Mouse (Mus musculus) spleen, adult 18-20 months (tissue): ENCODE results near the gene Fndc10.
"Not testable (repeated sequence)": the region's sequence is repeated elsewhere in the genome, so short reads cannot be mapped to it uniquely, and the experiment has no call there.

Experiments
- DNase-seq, 2 experiments: peaks; one replicate each; pipeline ENCODE4 v3.0.0; 2022; ENCODE audit warnings: mixed read lengths in 2 of 2

Fndc10 gene

DNA sequence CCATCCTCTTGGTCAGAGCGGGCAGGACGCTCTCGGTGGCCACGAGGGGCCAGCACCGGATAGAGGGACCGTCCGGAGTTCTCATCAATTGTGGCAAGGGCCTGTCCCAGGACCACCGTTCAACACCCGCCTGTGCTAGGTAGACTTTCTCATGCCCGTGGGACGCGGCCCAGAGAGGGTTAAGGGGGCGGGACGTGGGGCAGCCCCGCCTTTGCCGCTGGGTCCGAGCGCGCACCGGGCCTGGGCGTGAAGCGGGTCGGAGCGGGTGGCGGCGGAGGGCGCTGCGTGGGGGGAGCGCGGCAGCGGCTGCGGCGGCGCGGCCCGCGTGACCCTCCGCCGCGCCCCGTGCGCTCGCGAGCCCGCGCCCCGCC lies at the start of gene Fndc10:
Fndc10 (plus strand) TSS at position 232 of the 371 bp plus-strand sequence.
- DNase-seq: peak; percentile 48 to 73

DNA sequence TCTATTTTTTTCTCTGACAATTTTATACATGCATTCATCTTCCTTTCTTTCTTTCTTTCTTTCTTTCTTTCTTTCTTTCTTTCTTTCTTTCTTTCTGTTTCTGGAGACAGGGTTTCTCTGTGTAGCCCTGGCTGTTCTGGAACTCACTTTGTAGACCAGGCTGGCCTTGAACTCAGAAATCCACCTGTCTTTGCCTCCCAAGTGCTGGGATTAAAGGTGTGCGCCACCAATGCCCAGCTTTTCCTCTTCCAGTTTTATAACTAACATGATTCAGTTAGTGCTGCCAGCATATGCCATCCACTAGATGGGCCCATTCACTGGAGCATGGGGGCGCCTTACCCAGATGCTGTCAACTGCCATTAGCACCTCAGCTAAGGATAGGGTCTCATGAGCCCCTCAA lies 48.8 kb upstream of the Fndc10 start, which contains the start of gene Gm10563:
Gm10563 (minus strand) TSS at position 101 of the 400 bp plus-strand sequence.
- DNase-seq: not testable (repeated sequence)

DNA sequence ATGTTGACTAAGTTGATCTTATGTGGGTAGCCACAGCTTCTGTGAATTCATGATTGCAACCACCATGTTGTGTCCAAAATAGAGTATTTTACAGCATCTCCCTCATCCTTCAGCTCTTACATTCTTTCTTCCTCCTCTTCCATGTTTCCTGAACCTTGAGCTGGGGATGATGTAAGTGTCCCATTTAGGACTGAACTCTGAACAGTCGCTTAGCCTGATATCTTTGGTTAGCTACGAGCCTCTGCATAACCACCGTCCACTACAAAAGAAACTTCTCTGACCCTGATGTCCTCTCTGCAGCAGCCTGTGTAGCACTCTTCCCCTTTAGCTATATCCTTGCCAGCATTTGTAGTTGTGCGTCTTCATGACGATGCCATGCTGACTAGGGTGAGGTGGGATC lies 48.4 kb upstream of the Fndc10 start:
- DNase-seq: no peak

DNA sequence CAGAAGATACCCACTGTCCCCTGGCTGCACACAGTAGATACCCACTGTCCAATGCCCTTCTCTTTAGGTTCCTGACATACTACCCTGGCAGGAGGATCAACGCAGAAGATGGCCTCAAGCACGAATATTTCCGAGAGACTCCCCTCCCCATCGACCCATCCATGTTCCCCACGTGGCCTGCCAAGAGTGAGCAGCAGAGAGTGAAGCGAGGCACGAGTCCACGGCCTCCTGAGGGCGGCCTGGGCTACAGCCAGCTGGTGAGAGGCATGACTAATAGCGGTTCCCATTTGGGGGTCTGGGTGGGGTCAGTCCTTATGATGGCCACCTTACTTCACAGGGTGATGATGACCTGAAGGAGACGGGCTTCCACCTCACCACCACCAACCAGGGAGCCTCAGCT lies 44.8 kb upstream of the Fndc10 start:
- no peak for DNase-seq

DNA sequence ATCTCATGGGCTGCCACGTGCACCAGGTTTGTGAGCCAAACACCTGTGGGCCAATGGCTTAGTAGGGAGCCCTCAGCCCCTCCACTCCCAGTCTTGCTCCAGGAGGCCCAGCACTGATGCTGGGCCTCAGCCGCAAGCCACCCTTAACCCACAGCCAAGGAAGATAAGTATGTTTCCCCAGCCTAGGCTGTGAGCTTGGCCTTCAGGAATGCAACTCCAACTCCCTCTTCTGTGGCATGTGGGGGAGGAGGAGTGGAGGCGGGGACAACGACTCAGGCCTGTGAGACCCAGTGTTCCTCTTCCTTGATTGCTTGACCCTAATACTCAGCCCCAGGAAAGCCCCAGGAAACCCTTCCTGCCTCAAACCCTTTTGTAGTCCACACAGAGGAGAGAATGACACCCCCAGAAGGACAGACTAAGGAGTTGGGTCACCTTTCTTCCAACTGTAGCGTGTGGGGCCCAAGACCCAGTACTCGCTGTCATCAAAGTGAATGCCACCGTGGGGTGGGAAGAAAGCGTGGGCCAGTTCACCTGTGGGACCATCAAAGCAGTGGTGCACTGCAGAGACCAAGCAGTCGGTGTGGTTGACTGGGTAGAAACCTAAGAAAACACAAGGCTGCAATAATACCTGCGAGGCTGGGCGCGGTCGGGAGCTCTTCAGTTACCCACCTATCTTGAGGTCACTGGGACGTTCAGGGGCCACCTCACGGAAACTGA lies 42.4 kb upstream of the Fndc10 start:
- no peak for DNase-seq

DNA sequence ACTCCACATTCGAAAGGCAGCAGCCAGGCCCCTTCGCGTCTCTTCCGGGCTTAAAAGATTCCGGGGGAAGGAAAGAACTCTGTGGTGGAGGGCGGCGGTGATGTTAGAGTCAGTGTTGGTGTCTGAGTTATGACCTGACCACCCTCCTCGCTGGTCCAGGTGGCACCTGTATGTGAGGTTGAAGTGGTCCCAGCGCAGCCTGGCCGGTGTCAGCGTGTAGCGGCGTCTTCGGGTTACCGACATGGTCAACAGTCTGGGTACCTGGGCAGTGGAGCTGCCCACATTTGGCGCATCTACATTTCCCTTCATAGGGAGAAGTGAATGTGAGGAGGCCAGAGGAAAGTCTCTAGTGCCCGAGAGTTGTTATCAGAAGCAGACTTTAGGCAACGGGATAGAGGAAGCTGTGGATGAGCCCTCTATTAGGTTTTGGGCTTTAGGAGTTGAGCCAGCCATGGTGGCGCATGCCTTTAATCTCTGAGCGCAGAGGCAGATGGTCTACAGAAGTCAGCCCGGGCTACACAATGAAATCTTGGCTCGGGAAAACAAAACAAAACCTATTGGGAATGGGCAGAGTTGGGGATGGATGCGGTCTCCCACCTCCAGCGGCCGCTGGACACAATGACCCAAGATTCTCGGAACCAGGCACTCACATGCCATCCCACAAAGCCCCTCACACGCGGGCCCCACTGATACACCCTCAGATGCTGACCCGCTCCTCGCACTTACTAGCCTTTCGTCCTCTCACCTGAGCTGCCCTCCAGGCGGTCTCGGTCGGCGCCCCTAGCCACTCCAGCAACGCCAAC lies 41.7 kb upstream of the Fndc10 start:
- DNase-seq: no peak

DNA sequence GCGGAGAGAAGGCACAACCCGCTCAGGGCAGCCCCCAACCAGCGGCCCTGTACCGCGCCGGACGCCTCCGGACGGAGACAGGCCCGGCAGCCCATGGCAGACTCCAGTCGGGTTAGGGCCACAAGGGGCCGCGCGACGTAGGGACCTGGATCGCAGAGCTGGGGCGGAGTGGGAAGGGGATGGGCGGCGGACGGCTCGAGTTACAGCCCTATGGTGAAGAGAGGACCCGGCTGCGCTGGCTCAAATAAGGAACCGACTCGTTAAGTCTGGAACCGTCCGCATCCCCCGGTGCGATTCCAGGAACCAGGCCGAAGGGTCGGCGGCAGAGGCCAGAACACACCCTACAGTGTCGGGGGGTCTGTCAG lies 41.1 kb upstream of the Fndc10 start, which contains the start of gene Mmp23:
Mmp23 (minus strand) TSS at position 299 of the 365 bp plus-strand sequence.
- DNase-seq: no peak

DNA sequence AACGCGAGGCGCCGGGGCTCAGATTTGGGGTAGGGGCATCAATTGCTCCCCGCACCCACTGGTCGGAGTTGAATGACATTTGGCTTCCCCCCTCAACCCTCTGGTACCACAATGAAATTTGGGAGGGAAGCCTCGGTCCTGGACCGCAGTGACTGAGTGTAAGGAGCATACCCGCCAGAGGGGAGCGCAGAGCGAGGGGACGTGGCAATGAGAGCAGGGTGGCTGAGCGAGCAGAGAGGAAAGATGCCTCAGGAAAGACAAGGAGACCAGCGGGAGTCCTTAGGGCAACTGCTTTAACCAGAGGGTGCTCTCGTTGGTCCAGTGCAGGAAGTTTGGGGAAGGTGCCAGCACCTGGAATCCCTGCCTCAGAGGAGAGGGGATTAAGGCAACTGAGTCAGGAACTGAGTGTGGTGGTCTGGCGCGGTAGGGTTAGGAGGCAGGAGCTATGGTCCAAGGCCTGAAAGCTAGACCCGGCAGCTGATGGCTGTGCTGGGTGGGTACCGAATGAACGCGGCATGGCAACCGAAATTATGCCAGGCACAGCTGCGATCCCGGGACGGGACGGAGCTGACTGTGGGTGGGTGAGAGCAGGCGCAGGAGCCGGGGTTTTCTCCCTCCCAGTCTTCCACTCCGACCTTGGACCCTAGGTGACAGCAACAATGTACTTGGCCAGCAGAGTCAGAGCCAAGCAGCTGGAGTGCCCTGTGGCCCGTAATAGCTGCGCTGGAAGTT lies 40.5 kb upstream of the Fndc10 start:
- DNase-seq: no peak

DNA sequence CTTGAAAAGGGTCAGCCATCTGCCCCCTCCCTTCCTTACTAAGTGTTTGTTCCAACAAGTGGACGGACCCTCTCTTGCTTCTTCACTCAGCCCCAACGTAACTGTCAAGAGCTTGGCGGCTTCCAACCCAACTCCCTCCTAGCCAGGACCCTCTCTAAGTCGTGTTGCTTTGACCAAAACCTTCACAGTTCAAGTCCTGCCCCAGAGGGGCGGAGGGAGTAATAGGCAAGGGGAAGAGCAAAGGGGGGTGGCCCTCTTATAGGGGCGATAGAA lies 40.0 kb upstream of the Fndc10 start:
- DNase-seq: no peak

DNA sequence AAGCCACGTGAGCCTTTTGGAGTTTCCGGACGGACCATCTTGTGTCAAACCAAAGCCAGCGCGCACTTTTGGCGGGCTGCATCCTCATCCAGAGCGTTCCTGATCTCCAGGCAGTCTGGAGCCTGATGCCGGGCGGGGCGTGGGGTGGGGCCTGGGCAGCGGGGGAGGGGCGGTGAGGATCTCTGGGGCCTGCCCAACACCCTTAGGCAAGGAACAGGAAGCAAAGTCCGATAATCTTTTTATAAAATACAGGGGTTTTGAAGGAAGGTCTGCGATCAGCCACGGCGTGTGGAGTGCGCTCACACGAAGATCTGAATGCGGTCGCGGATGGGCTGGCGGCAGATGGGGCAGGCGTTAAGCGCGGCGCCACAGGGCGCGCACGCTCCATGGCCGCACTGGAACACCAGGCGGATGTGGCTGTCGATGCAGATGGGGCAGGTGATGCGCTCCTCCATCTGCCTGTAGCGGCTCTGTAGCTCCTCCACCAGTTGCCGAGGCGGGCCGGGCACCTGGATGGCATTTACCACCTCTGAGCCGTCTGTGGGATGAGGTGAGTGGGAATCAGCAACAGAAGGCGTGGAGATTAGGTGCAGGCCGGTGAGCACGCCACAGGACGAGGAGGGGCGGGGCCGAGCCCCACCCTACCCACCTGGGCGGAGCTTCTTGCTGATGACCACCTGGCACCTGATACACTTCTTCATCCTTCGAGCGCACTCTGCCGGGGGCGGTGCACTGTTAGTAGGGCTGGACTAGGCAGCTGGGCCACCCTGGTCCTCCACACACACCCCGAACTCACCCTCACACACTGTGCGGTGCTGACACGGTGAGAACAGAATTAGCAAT lies 39.5 kb upstream of the Fndc10 start:
- DNase-seq: peak in 1 of 2 experiments; percentile 35

DNA sequence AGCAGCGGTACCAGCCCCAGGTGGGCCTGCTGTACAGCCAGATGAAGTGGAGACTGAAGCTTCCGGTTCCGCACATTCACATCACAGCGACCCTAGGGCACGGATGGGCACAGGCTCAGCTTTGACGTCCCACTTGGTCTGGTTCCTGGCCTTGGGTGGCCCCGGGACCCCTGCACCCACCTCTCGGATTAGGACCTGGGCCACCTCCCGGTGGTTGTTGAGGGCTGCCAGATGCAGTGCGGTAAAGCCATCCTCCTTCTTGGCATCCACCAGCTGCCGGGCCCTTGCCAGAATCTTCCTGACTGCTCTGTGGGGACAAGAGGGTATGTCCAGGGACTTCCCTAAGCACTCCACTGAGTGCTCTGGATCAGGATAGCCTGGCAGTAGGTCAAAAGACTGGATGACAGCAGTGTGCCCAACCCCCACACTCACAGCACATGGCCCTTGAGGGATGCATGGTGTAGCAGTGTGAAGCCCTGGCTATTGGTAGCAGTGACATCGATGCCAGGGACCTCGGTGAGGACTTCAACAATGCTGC lies 37.9 kb upstream of the Fndc10 start:
- DNase-seq: no peak

DNA sequence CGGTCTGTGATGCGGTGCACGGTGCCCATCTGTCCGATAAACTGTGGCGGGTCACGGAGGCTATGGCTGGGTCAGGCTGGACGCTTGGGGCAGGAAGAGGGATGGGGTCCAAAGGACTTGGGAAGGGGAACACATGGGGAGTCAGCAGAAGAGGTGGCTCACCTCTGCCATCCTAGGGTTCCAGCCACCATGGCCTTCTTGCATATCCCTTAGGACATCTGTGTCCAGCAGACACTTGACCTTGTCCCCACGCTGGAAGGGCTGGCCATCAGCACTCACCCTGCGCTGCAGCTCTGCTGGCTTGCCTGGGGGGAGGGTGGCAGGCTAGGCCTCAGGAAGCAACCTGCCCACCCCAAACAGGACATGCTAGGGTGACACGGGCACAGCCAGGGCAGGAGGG lies 35.2 kb upstream of the Fndc10 start:
- no peak for DNase-seq

DNA sequence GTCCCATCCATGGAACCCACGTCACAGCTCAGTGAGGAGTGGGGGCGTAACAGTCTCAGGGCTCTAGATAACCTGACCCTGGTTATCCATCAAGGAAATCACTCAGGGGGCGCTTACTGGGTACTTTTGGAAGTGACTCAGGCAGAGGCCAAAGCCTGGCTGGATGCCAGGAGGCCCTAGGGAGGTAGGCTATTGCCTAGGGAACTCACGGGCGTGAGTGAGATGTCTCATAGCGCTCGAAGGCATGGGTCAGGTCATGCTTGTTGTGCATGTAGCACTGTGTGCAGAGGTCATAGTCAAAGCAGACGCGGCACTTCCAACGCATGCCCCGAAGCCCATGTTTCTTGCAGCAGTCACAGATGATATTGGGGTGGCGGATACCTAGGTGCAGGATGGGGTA lies 33.5 kb upstream of the Fndc10 start:
- no peak for DNase-seq

DNA sequence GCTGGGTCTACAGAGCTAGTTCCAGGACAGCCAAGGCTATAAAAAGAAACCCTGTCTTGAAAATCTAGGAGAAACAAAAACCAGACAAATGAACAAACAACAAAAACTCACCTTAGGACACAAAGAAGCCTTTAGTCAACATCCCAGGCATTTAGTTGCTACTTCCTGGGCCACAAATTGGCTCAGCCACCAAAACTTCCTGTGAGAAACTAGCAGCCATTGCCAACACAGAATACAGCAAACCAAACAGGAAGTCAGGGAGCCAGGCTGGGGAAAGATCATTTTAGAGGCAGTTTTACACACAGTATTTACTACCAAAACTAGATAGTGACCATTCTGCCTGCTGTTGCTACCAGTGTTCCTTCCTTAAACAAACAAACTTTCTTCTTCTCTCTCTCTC lies 27.2 kb upstream of the Fndc10 start:
- DNase-seq: no peak

DNA sequence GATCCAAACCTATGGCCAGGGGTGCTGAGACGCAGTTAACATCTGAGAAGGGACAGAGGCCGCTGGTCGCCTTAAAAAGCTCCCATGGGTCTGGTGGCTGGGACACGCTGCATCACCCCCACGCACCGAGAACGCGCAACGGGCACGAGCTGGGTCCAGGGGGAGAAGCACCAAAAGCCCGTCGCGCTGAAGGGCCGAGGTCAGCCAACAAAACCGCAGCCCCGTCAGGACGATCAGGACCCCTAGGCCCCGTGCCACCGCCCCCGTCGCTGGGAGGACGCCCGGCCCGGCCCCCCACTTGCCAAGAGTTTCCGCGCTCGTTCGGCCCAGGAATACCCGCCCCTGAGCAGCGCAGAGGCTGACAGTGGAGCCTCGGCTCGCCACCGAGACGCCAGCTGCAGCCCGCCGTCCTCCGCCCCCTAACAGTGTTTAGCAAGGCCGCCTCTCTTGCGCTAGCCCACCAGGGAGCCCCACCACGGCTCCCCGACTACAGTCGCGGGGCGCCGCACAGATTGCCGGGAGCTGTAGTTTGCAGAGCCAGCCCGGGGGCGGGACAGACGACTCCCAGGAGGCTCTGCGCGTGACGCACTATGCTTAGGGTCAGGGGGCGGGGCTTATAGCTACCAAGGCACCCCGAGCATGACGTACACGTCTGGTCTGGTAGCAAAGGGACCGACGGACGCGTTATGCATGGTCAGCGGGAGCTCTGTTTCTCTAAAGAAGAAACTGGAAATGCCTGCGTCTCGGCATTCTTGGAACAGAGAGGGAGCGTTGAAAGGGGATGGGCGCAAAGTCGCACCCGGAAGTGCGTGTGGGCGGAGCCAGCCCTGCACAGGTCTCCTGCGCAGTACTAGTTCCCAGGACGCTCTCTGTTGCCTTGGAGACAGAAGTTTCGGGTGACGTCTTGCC lies 25.2 kb upstream of the Fndc10 start, which contains the start of gene Mib2:
Mib2 (minus strand) TSS at position 510 of the 909 bp plus-strand sequence.
- DNase-seq: peak; percentile 92 to 96

DNA sequence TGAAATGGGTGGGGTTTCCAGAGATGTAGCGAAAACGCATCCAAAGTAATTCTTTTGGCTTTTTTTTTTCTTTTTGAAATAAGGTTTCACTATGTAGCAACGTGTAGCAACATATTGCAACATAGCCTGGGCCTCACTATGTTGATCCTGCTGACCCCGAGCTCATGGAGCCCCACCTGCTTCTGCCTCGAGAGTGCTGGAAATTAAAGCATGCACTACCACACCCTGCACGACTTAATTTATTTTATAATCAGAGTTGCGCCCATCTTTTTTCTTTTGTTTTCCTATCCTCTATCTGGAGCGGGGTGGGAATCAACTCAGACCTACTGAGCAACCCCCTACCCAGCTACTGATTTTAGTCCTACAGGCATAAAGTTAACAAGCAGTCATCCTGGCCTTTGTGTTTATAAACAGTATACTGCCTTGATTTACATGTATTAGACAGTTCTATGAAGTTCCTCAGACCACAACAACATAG lies 24.5 kb upstream of the Fndc10 start:
- DNase-seq: no peak

DNA sequence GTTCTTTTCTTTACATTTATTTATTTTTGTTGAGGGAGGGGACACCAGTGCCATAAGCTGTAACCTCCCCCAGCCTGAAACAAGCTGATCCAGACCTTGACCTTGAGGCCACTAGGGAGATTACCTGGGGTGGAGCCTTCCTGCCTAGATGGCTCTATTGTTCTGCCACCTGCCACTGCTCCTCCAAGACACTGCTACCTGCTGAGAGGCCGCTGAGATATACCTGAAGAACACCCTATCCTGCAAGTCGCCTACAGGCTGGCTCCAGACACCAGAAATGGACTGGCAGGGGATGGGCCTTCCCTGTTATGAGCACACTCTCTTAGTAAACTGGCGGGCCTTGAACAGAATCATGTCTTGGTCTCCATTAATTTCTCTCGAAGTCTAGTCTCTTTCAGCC lies 23.9 kb upstream of the Fndc10 start:
- not testable (repeated sequence) for DNase-seq

DNA sequence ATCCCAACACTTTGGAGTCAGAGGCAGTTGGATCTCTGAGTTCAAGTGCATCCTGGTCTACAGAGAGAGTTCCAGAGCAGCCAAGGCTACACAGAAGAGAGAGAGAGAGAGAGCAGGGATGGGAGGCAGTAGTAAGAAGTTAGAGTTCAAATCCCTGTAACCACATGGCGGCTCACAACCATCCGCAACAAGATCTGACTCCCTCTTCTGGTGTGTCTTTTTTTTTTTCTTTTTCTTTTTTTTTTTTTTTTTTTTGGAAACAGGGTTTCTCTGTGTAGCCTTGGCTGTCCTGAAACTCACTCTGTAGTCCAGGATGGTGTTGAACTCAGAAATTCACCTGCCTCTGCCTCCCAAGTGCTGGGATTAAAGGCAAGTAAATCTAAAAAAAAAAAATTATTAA lies 22.1 kb upstream of the Fndc10 start:
- no peak for DNase-seq

DNA sequence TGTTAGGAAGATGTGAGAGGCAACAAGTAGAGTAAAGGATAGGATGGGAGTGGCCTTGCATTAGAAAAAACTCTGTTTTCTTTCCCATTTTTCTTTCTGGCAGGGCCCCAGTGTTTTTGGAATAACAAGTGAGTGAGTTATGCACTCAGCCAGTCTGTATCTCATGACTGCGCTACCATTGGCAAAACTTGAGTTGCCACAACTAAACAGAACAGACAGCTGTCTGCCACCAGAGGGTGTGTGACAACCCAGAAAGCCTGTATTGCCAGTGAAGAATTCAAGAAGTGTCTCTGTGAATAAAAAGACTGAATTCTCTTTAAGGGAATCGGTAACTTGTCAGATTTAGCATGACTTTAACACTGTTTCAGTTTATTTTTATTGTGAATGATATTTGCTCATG lies 18.2 kb upstream of the Fndc10 start:
- no peak for DNase-seq

DNA sequence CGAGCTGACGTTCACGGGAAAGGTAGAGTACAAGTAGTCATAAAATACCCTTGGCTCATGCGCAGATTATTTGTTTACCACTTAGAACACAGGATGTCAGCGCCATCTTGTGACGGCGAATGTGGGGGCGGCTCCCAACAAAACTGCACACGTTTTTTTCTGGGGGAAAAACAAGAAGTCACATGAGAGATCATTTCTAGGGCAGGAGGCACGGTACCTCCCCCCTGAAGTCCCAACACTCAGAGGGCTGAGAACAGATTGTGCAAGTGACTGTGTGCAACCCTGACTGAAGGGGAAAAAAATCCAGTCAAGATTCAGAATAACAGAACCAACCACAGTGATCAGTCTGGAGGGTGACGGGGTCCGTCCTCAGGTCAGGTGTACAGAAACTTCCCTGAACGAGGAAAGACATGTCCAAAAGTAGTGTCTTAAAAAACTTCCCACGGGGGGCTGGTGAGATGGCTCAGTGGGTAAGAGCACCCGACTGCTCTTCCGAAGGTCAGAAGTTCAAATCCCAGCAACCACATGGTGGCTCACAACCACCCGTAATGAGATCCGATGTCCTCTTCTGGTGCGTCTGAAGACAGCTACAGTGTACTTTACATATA lies 10.4 kb upstream of the Fndc10 start:
- not testable (repeated sequence) for DNase-seq

DNA sequence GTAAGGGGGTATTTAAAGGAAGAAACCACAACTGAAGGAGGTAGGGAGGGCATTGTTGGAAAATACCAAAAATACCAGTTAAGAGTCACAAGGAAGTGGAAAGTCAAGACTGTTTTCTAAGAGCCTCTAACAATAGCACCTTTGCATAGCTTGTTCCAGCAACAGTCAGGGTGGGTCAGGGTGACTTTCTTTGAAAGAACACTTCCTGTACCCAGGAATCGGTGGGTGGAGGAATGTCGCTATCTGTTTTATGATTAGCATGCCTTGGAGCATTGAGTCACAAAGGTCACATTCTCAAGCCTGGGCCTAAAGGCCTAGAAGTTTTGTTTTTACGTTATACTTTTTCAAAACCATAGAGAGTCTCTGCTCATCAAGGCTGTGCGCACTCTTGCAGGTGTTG lies 6.4 kb upstream of the Fndc10 start:
- not testable (repeated sequence) for DNase-seq
